Mouse (Mus musculus): ENCODE measurements around the gene Snupn. TPM values are rescaled to one million over a fixed set of nuclear protein-coding genes. Genes with fewer than 3 reads are reported as not detected.
"Not testable (repeated sequence)": the region's sequence is repeated elsewhere in the genome, so short reads cannot be mapped to it uniquely, and the experiment has no call there.

The Snupn gene
- polyA plus RNA-seq, 1 experiment from 2014 or later = 7.9 TPM

DNA sequence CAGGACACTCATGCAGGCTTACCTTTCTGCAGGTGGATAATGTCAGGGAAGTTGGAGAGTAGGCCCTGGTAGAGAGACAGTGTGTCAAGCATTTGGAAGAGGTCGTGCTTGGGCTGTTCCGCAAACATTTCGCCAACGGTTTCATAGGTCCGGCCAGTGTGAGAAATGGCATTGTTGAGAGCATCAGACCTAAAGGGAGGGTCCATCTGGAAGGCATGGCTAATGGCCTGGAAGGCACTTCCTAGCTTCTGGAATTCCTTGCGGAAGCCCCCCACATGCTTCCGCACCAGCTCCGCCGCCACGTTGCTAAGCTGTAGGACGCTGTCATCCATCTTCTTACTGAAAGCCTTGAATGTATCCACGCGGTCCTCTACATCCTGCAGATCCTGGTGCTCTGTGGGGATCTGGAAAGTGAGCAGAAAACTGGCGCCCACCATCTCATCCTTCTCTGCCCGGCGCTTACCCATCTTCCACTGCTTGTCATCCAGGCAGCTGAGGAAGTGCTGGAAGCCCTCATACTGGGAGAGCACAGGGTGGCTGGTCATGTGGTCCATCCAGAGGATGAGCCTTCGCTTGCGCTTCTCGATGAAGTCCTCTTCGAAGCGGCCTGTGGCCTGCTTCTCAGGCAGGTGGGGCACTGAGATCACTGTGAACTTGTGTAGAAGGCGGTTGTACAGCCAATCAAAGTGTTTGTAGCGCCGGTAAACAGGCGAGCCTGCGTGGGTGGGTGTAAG lies 25.2 kb upstream of the Snupn start:
- peaks cover 29% of the 10 kb centered on the region; the same call in 1 of the 2 replicates for H3K79me2 ChIP-seq (ENCODE audit: inconsistent target)
- no peak overlapping the region for H3K4me3 ChIP-seq (ENCODE audit: inconsistent target)
- peak overlapping the region; percentile 57; the same call in 1 of the 2 replicates for H3K27ac ChIP-seq
- 96% methylated on average over 26 of the region's 26 CpGs for WGBS (ENCODE audit: missing documents)
- peaks cover 14% of the 10 kb centered on the region; the same call in 1 of the 2 replicates for H3K36me3 ChIP-seq (ENCODE audit: inconsistent target)

DNA sequence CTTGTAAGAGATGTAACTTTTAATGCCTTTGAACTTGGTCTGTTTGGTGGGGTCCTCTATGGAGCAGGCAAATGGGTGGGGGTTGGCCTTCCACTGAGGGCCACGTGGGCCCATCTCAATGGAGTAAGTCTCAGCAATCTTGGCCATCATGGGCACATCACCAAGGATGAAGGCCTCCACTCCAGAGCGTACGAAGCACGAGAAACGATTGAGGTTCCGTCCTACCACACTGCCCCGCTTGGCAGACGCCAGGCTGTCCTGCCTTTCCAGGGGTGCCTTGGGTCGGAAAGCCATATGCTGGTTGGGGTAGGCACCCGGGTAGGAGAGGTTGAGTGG lies 24.7 kb upstream of the Snupn start:
- WGBS (ENCODE audit: missing documents) = 94% methylated on average over 10 of the region's 10 CpGs
- Histone ChIP-seq H3K27ac (no peak overlapping the region), H3K36me3 (ENCODE audit: inconsistent target) (peaks cover 14% of the 10 kb centered on the region; the same call in 1 of the 2 replicates), H3K4me3 (ENCODE audit: inconsistent target) (no peak overlapping the region), H3K79me2 (ENCODE audit: inconsistent target) (peaks cover 29% of the 10 kb centered on the region; the same call in 1 of the 2 replicates)

DNA sequence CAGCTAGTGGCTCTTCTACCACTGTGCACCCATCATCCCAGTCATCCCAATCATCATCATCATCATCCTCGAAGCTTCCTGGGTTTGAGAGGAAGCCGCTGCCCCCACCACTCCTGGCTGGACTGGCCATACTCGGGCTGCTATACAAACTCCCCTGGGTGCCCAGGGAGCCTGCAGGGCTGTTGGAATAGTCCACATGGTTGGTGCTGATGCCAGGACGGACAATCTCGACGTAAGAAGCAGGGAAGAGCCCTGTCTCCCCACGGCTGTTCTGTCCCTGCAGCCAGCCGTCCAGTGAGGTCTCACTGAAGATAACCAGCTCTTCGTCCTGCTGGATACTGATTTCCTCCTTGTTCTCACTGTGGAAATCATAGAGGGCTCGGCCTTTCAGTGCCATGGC lies 24.3 kb upstream of the Snupn start:
- Histone ChIP-seq H3K27ac (no peak overlapping the region), H3K36me3 (ENCODE audit: inconsistent target) (peaks cover 11% of the 10 kb centered on the region; the same call in 1 of the 2 replicates), H3K4me3 (ENCODE audit: inconsistent target) (no peak overlapping the region), H3K79me2 (ENCODE audit: inconsistent target) (peaks cover 29% of the 10 kb centered on the region; the same call in 1 of the 2 replicates)
- WGBS (ENCODE audit: missing documents) = 97% methylated on average over 10 of the region's 10 CpGs

DNA sequence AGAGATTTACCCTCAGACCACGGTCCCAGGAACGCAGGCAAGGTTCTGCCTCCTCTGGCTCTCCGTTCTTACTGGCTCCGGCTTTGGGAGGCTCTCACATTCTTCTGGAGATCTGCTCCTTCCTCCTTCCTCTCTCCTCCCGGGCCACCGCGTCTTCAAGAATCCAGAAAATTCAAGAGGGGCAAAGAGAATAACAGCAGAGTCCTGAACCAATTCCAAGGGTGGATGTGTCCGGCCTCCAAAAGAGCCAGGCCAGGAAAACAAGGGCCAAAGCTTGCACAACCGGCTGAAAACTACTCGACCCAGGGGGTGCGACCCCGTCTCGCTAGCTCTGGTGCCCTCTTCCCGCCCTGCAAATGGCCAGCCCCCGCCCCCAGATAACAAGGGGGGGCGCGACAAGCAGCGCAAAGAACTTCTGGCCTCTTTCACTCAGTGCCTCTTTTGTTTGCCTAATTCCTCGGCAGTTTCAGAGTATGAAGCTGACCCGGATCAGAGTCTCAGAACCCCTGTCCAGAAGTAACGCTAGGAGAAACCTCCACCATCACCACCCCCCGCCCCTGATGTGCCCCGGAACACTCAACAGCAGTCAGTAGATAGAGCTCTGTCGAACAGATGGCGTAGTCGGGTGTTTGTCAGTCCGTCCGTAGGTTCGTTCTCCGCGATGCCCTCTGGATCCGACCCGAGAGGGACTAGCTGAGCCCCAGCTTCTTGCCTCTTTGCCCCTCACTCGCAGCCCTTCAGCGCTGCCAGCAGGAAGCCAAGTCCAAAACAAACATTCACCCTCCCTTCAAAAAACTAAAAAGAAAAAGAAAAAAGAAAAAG lies 23.3 kb upstream of the Snupn start:
- Histone ChIP-seq H3K79me2 (ENCODE audit: inconsistent target) (peaks cover 29% of the 10 kb centered on the region; the same call in 1 of the 2 replicates), H3K27ac (peak overlapping the region; percentile 49), H3K4me3 (ENCODE audit: inconsistent target) (peak overlapping the region; percentile 79), H3K36me3 (ENCODE audit: inconsistent target) (peaks cover under 1% of the 10 kb centered on the region; the same call in 1 of the 2 replicates)
- WGBS (ENCODE audit: missing documents) = 10% methylated on average over 31 of the region's 35 CpGs

DNA sequence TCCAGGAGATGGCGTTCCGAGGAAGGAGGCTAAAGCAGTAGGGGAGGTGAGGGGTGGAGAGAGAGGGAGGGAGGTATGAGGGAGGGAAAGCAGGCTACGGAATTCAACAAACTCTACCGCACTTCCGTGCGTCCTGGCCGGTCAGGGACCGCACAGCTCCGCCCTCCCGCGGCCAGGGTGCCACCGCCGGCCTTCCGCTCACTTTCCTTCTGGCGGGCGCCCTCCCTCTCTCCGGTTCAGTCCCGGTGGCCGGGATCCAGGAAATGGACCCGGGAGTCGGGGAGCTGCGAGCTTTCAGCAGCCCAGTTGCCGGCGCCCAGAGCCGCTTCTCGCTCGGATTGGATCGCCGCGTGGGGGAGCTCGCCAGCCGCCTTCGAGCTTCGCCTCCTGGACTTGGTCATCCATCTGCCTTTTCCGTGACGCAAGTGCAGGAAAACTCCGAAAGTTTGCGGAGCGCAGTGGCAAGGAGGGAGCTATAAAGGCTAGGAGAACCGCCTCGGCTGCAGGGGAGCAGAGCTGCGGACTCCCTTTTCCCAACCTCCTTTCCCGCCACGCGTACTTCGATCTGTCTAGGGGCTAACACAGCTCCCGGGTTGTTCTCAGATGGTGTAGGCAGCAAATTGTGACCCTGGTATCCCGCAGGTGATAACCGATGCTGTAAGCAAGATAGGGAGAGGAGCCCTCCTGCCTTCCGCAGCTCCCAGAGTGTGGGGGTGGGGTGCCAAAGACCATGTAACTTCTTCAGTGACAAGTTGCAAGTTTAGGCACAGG lies 22.5 kb upstream of the Snupn start, which contains the start of gene Snx33:
TSS of gene Snx33 (minus strand) at position 331 of the 771 bp plus-strand sequence.
- peaks cover 27% of the 10 kb centered on the region; the same call in 1 of the 2 replicates for H3K79me2 ChIP-seq (ENCODE audit: inconsistent target)
- no peaks in the 10 kb centered on the region for H3K36me3 ChIP-seq (ENCODE audit: inconsistent target)
- WGBS (ENCODE audit: missing documents) = under 1% methylated on average over 49 of the region's 50 CpGs
- peak within 1 kb of the TSS; percentile 79 for H3K4me3 ChIP-seq (ENCODE audit: inconsistent target)
- peak within 1 kb of the TSS; percentile 49 for H3K27ac ChIP-seq

DNA sequence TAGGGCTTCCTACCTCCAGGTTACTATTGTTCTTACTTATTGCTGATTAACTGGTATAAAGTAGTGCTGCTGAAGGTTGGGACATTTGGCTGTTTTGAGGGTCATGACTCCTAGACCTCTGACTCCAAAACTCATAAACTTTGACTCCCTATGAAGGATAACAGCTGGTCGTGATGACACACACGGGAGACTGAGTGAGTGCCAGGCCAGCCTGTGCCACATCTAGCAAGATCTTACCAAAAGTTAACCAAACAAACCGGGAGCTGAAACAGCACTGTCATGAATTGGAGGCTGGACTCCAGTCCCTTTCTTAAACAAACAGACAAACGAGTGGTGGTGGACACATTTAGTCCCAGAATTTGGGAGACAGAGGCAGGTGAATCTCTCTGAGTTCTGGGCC lies 21.2 kb upstream of the Snupn start:
- Histone ChIP-seq H3K4me3 (ENCODE audit: inconsistent target) (no peak overlapping the region), H3K79me2 (ENCODE audit: inconsistent target) (peaks cover 16% of the 10 kb centered on the region; the same call in 1 of the 2 replicates), H3K36me3 (ENCODE audit: inconsistent target) (no peaks in the 10 kb centered on the region), H3K27ac (no peak overlapping the region)
- WGBS (ENCODE audit: missing documents) = 96% methylated on average over 4 of the region's 4 CpGs

DNA sequence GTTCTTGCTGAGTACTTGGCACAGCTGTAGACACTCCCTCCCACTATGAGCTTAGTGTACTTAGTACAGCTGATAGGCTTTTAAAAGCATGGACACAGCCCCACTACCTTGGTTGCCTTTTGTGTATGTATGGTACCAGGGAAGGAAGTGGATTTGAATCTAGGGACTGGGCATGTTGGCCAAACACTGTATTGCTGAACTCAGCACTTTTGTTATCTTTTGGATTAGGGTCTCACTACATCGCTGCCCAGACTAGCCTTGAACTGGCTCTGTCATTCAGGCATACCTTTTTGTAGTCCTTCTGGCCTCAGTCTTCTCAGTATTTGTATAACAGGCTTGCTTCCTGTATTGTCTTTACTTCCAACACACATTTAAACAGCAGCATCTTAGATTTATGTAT lies 20.1 kb upstream of the Snupn start:
- WGBS (ENCODE audit: missing documents) = 83% methylated on average over 1 of the region's 1 CpGs
- no peak overlapping the region for H3K4me3 ChIP-seq (ENCODE audit: inconsistent target)

DNA sequence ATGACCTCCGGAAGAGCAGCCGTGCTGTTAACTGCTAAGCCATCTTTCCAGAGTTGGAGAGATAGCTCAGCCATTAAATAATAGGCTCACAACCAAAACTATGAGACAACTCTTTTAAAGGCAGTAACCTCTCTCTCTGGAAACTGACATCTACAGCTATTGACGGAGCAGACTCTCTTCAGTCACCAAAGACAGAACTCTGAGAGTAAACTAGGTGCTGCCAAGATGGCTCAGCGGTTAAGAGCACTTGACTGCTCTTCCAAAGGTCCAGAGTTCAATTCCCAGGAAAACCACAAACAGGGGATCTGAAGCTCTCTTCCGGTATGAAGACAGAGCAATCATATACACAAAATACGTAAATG lies 13.8 kb upstream of the Snupn start:
- Histone ChIP-seq H3K4me3 (ENCODE audit: inconsistent target) (peak overlapping the region; percentile 88), H3K79me2 (ENCODE audit: inconsistent target) (peaks cover 26% of the 10 kb centered on the region), H3K27ac (peak overlapping the region; percentile 22), H3K36me3 (ENCODE audit: inconsistent target) (no peaks in the 10 kb centered on the region)
- 13% methylated on average over 6 of the region's 6 CpGs for WGBS (ENCODE audit: missing documents)

More for the DNA sequence above, 20.1 kb upstream of the Snupn start:
- H3K27ac ChIP-seq = no peak overlapping the region
- H3K79me2 ChIP-seq (ENCODE audit: inconsistent target) = peaks cover 11% of the 10 kb centered on the region; the same call in 1 of the 2 replicates
- no peaks in the 10 kb centered on the region for H3K36me3 ChIP-seq (ENCODE audit: inconsistent target)

DNA sequence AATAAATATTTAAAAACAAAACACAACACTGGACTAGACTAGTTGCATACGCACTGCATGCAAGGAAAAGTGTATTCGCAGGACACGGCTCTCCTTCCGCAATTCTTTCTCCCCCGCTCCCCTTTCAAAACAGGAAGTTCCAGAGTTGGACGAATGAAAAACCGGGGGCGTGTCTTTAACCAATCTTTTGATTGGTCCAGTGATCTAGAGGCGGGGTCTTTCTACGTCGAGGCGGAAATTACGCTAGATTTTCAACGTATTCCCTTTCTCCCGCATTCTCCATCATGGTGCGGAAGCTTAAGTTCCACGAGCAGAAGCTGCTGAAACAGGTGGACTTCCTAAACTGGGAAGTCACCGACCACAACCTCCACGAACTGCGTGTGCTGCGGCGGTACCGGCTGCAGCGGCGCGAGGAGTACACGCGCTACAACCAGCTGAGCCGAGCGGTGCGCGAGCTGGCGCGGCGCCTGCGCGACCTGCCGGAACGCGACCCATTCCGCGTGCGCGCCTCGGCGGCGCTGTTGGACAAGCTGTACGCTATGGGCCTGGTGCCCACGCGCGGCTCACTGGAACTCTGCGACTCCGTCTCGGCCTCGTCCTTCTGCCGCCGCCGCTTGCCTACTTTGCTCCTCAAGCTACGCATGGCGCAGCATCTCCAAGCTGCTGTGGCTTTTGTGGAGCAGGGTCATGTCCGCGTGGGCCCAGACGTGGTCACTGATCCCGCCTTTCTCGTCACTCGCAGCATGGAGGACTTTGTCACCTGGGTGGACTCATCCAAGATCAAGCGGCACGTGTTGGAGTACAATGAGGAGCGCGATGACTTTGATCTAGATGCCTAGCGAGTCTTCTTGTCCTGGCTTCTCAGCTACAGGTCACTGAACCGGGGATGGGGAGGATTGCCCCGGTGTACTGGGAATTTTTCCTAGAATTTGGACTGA lies 13.2 kb upstream of the Snupn start, which contains the start of gene Imp3:
TSS of gene Imp3 (plus strand) at position 253 of the 938 bp plus-strand sequence.
- under 1% methylated on average over 73 of the region's 73 CpGs for WGBS (ENCODE audit: missing documents)
- H3K79me2 ChIP-seq (ENCODE audit: inconsistent target) = peaks cover 26% of the 10 kb centered on the region

DNA sequence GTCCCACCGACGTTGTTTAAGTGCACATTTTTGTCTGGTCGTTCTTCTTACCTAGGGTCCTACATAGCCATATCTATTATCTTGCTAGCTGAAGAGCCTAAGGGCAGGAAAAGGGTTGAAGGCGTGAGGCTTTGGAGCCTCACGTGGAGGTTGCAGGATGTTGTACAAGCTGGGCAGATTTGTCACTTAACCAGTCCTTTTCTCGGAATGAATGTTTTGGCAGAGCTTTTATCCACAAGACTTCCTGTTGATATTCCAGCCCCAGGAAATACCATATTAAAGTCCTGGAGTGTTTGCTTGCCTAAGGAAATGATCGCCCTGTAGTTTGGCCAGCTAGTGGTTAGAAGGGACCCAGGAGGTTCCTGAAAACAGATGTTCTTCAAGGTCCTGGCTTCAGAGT lies 12.3 kb upstream of the Snupn start:
- peak overlapping the region; percentile 88 for H3K4me3 ChIP-seq (ENCODE audit: inconsistent target)
- under 1% methylated on average over 7 of the region's 7 CpGs for WGBS (ENCODE audit: missing documents)
- H3K27ac ChIP-seq = peak overlapping the region; percentile 48; the same call in 1 of the 2 replicates
- H3K79me2 ChIP-seq (ENCODE audit: inconsistent target) = peaks cover 26% of the 10 kb centered on the region
- H3K36me3 ChIP-seq (ENCODE audit: inconsistent target) = no peaks in the 10 kb centered on the region

More for the DNA sequence above, 13.2 kb upstream of the Snupn start, which contains the start of gene Imp3:
- Histone ChIP-seq H3K27ac (peak within 1 kb of the TSS; percentile 48), H3K36me3 (ENCODE audit: inconsistent target) (no peaks in the 10 kb centered on the region), H3K4me3 (ENCODE audit: inconsistent target) (peak within 1 kb of the TSS; percentile 88)

DNA sequence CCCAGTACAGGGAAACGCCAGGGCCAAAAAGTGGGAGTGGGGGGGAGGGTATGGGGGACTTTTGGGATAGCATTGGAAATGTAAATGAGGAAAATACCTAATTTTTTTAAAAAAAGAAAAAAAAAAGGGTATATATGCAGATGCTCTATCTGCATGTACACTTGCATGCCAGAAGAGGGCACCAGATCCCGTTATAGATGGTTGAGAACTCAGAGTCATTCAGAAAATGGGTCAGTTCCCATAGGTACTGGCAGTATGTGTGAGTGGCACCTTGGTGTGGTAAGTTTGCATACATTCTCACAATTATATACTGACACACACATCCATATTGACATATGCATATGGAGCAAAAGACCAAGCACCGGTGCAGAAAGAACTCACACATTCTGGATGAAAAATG lies 3.2 kb upstream of the Snupn start:
- H3K36me3 ChIP-seq (ENCODE audit: inconsistent target); H3K4me3 ChIP-seq (ENCODE audit: inconsistent target); H3K79me2 ChIP-seq (ENCODE audit: inconsistent target); H3K27ac ChIP-seq: not testable (repeated sequence)
- WGBS (ENCODE audit: missing documents) = 33% methylated on average over 3 of the region's 3 CpGs

DNA sequence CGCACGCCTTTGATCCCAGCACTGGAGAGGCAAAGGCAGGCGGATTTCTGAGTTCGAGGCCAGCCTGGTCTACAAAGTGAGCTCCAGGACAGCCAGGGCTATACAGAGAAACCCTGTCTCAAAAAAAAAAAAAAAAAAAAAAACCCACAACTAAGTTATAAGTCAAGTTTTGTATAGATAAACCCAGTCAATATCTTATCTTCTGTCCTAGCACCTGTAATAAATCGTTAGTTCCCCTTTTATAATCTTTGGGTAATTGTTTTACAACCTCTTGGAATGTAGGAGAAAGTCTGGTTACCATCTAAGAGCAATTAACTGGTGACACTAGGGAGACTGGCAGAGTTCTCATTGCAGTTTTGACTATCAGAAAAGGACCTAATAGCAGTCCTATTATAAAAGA lies 2.0 kb upstream of the Snupn start:
- H3K36me3 ChIP-seq (ENCODE audit: inconsistent target); H3K4me3 ChIP-seq (ENCODE audit: inconsistent target); H3K79me2 ChIP-seq (ENCODE audit: inconsistent target); H3K27ac ChIP-seq: not testable (repeated sequence)
- WGBS (ENCODE audit: missing documents) = 80% methylated on average over 3 of the region's 5 CpGs

DNA sequence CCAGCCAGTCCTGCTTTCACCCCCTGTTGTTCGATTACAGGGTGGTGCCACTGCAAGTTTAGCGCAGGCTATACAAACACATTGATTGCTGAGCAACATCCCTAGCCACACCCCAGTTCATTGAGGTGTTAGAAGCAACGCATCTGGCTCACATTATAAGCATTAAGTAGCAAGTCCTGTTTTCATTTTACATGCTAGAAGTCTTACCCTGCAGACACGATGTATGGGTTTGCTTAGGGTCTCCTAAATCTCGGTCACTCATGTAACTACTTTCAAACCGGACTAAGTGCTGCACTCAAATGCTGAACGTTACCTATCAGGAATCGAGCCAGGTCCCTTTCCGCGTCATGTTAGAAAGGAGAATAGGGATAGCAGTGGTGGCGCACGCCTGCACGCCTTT lies 911 bp upstream of the Snupn start:
- 18% methylated on average over 13 of the region's 13 CpGs for WGBS (ENCODE audit: missing documents)
- Histone ChIP-seq H3K79me2 (ENCODE audit: inconsistent target) (no peaks in the 10 kb centered on the region), H3K36me3 (ENCODE audit: inconsistent target) (no peaks in the 10 kb centered on the region), H3K4me3 (ENCODE audit: inconsistent target) (peak overlapping the region; percentile 77), H3K27ac (no peak overlapping the region)

All from macrophage (primary cell).